Mouse (Mus musculus) hindbrain, embryonic 10.5 days (tissue): ENCODE results near the gene Ap4m1. TPM values are rescaled to one million over a fixed set of nuclear protein-coding genes. Genes with fewer than 3 reads are reported as not detected.
A peak's percentile ranks its signal among the peaks of the same experiment; 100 is the strongest.

Experiments
- DNase-seq: peaks from one replicate; pipeline ENCODE4 v3.0.0-alpha.2; 2017; ENCODE audit warnings: low spot score
- H3K27ac ChIP-seq: fragments of 300-500 bp; sonication (generic); 2 replicates; pipeline ENCODE4 v1.5.1; 2016; ENCODE audit warnings: mild to moderate bottlenecking, moderate library complexity
- H3K27me3 ChIP-seq: fragments of 300-500 bp; sonication (generic); 2 replicates; pipeline ENCODE4 v1.6.1; 2016; ENCODE audit warnings: mild to moderate bottlenecking; ENCODE audit not compliant: poor library complexity, insufficient read depth, severe bottlenecking
- H3K36me3 ChIP-seq: fragments of 300-500 bp; sonication (generic); 2 replicates; pipeline ENCODE4 v1.6.1; 2016; ENCODE audit warnings: mild to moderate bottlenecking, moderate library complexity
- H3K4me1 ChIP-seq: fragments of 300-500 bp; sonication (generic); replicated peaks from 2 replicates; pipeline ENCODE4 v1.6.1; 2016; ENCODE audit warnings: mild to moderate bottlenecking
- H3K4me3 ChIP-seq: fragments of 300-500 bp; sonication (generic); 2 replicates; pipeline ENCODE4 v1.5.1; 2016; ENCODE audit warnings: mild to moderate bottlenecking, moderate library complexity
- H3K9me3 ChIP-seq: fragments of 300-500 bp; sonication (generic); 2 replicates; pipeline ENCODE4 v1.6.1; 2016; ENCODE audit warnings: mild to moderate bottlenecking, moderate library complexity
- WGBS: fragments of 180-500 bp; shearing (Covaris S2); methylation state at CpG from one replicate; pipeline ENCODE4 v1.1.7; 2016; 5-methylcytosine and 5-hydroxymethylcytosine counted together
- polyA plus RNA-seq: library from polyadenylated mRNA; unstranded; fragments of >200 nt; fragmentation: Nextera tagmentation; extraction: Ambion mirVana; gene quantifications from 2 replicates; pipeline ENCODE4 v1.2.1, GENCODE M21; 2016

Ap4m1 gene
- polyA plus RNA-seq, 1 experiment from 2014 or later: 26.2 TPM

DNA sequence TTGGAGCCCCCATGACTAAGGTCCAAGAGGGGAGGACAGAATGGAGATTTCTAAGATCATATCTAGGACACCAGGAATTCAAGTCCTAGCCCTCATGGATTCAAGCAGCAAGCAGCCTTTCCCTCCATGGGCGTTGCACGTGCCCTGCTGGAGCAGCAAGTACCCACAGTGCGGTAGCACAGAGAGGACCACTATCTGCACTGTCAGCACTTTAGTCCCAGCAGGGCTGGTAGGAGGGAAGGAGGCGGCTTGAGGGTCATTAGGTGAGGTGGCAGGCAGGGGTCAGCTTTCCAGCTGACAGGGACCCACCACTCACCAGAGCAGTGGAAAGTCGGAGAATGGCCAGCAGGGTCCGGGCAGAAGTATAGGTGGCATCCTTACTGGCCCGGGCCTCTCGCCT, 6.2 kb upstream of the Ap4m1 start:
- 80% methylated on average over 8 of the region's 8 CpGs for WGBS
- no peak overlapping the region for H3K27ac ChIP-seq
- H3K4me1 ChIP-seq: peaks cover 37% of the 10 kb centered on the region
- H3K9me3 ChIP-seq: no peaks in the 10 kb centered on the region
- no peak for DNase-seq
- H3K4me3 ChIP-seq: no peak overlapping the region; the same call in 1 of the 2 replicates
- H3K36me3 ChIP-seq: peaks cover 83% of the 10 kb centered on the region
- H3K27me3 ChIP-seq: no peaks in the 10 kb centered on the region

DNA sequence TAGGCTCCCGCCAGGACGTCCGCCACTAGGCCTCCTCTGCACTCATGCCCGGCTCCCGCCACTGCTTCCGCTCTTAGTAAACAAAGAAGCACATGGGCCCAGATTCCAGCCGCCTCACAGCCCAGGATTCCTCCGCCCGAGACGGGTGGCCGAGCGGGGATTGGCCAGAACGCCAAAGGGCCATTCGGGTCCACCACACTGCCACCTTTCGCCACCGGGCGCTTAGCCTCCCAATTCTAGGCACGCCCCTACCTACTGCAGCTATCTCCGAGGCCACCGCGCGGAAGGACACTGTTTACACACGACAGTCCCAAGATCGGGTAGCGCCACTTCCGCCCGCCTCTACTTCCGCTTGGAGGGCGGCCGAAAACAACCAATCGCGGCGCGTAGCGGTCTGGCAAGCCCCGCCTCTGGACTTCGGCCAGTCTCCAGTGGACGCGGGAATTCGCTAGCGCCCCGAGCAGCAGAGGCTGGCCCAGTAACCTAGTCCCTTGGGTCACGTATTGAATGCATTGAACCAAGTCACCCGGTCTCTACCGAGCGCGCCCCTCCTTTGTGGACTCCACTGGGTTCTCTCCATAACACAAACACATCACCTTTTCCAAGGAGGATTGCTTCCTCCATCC, 753 bp upstream of the Ap4m1 start:
- Histone ChIP-seq H3K9me3 (no peaks in the 10 kb centered on the region), H3K27ac (peak overlapping the region; percentile 97), H3K27me3 (no peaks in the 10 kb centered on the region), H3K36me3 (peaks cover 70% of the 10 kb centered on the region), H3K4me3 (peak overlapping the region; percentile 86), H3K4me1 (peaks cover 34% of the 10 kb centered on the region)
- DNase-seq: peak; percentile 97
- under 1% methylated on average over 47 of the region's 47 CpGs for WGBS

DNA sequence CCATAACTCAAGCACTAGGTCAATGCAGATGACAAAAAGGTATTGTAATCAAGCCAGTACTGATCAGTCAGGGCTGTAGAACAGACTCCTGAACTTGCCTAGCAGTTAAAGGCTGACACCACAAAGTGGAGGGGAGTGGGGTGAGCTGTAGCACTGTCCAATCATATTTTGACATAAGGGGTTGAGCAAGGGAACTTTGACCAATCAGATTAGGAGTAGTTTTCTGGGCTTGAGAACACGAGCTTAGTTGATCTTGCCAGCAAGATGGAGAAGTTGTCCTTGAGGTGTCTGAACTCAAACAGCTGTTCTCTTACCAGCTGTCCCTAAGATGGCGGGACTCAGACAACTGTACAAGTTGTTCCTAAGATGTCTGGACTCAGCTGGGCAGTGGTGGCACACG, 1.4 kb downstream of the Ap4m1 start:
- WGBS: 89% methylated on average over 3 of the region's 3 CpGs
- H3K27ac ChIP-seq: no peak overlapping the region
- no peaks in the 10 kb centered on the region for H3K9me3 ChIP-seq
- DNase-seq: no peak
- no peaks in the 10 kb centered on the region for H3K27me3 ChIP-seq
- H3K4me3 ChIP-seq: peak overlapping the region; percentile 86
- H3K36me3 ChIP-seq: peaks cover 70% of the 10 kb centered on the region
- H3K4me1 ChIP-seq: peaks cover 34% of the 10 kb centered on the region

DNA sequence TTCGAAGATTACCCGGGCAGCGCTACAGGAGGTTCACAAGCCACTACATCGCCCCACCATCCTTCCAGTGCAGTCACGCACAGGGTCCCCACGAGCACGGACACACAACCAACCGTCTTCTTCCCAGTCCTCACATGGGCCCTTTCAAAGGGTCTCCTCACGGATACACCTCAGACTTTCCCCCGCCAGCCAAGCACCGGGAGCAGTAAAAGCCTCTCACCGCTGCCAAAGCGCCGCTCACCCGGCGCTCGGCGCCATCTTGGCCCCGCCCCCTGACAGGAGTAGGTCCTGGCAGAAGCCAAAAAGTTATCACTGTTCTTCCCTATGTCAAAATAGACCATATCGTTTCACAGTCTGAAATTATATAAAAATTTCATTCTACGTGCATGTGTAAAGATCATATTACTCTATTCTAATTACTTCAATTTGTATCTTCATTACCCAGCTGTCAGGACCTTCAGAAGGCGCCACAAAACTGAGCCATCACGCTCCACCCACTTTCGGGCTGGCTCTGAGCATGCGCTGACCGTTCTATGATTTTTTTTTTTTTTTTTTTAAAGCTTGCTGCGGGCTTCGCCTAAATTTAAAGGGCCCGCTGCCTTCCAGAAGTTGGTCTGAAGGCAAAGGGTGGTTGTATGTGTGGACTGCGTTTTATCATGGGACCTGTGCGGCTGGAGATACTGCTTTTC, 15.3 kb downstream of the Ap4m1 start, which contains the start of the genes Taf6 and Cnpy4:
Taf6 (minus strand) TSS at position 502 of the 689 bp plus-strand sequence.
Cnpy4 (plus strand) TSS at position 536 of the 689 bp plus-strand sequence.
- under 1% methylated on average over 31 of the region's 31 CpGs for WGBS
- peaks cover 58% of the 10 kb centered on the region for H3K36me3 ChIP-seq
- DNase-seq: peak; percentile 85
- no peaks in the 10 kb centered on the region for H3K9me3 ChIP-seq
- no peaks in the 10 kb centered on the region for H3K27me3 ChIP-seq
- peak within 1 kb of the TSS; percentile 93 for H3K27ac ChIP-seq
- H3K4me3 ChIP-seq: peak within 1 kb of the TSS; percentile 84
- H3K4me1 ChIP-seq: peaks cover 15% of the 10 kb centered on the region

DNA sequence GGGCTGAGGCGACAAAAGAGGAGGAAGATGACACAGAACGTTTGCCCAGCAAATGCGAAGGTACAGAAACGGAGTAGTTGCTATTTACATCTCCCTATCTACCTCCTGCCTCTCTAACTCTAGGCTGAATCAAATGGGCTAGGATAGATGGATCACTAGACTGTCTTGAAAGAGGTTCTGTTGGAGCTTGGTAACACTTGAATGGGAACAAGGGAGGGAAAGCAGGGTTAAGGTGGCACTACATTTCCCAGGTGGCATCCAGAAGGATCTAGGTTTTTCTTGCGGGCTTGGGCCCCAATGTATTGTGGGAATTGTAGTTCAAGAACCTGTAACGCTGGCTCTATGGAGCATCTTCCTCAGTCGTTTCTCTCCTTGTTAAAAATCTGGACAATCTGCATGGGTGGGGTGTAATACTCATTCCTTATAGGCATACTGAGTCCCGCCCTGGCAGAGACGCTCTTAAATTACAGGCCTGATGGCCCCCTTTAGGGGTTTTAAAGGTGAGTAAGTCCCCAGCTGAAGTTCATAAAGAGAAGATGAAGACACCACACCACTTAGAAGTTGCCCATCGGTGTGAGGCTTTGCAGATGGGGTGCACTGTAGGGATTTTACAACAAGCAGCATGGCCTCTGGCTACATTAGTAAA, 16.0 kb downstream of the Ap4m1 start:
- no peaks in the 10 kb centered on the region for H3K27me3 ChIP-seq
- WGBS: under 1% methylated on average over 10 of the region's 10 CpGs
- H3K4me3 ChIP-seq: peak overlapping the region; percentile 84
- peaks cover 15% of the 10 kb centered on the region for H3K4me1 ChIP-seq
- peaks cover 58% of the 10 kb centered on the region for H3K36me3 ChIP-seq
- DNase-seq: peak; percentile 65
- H3K27ac ChIP-seq: peak overlapping the region; percentile 93
- no peaks in the 10 kb centered on the region for H3K9me3 ChIP-seq

DNA sequence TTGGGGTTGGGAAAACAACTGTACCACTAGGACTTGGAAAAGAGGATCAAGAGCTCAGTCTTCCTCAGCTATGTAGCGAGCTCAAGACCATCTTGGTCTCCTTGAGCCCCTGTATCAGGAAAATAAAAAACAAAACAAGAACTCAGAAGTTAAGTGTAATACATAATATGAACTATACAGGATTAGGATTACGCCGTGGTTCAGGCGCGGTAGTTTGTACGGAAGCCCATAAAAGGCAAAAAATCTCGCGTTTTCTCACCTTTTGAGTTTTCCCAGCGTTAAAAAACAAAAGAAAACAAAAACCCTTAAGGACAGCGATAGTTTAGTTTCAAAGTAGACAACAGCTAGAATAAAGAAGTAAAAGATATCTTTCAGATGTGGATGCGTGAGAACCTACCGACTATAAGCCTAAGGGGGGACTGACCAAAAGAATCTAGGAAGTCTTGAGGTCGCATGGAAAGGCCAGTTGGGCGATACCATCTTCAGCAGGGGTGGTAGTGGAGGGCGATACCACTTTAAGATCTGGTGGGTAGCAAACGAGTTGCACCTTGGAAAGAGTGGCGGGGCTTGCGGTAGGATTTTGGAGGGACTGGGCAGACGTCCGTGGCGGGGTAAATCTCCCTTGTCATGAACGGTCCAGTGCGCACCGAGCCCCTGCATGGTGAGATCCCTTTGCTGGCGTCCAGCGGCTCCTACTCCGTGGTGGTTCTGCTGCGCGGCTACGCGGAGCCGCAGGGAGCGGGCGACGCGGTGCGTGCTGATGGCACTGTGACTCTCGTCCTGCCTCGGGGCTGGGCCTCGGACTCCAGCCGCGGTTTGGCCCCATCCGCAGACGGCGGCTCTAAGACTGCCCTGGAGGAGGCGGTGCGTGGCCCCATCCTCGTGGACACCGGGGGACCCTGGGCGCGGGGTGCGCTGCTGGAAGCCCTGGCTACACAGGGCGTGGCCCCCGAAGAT, 22.2 kb downstream of the Ap4m1 start, which contains the start of gene Mblac1:
Mblac1 (plus strand) TSS at position 544 of the 957 bp plus-strand sequence.
- H3K27me3 ChIP-seq: no peaks in the 10 kb centered on the region
- peaks cover 17% of the 10 kb centered on the region; the same call in 1 of the 2 replicates for H3K4me1 ChIP-seq
- H3K9me3 ChIP-seq: no peaks in the 10 kb centered on the region
- H3K27ac ChIP-seq: peak within 1 kb of the TSS; percentile 97
- 9% methylated on average over 54 of the region's 54 CpGs for WGBS
- H3K36me3 ChIP-seq: peaks cover 46% of the 10 kb centered on the region
- DNase-seq: peak; percentile 86
- H3K4me3 ChIP-seq: peak within 1 kb of the TSS; percentile 88

DNA sequence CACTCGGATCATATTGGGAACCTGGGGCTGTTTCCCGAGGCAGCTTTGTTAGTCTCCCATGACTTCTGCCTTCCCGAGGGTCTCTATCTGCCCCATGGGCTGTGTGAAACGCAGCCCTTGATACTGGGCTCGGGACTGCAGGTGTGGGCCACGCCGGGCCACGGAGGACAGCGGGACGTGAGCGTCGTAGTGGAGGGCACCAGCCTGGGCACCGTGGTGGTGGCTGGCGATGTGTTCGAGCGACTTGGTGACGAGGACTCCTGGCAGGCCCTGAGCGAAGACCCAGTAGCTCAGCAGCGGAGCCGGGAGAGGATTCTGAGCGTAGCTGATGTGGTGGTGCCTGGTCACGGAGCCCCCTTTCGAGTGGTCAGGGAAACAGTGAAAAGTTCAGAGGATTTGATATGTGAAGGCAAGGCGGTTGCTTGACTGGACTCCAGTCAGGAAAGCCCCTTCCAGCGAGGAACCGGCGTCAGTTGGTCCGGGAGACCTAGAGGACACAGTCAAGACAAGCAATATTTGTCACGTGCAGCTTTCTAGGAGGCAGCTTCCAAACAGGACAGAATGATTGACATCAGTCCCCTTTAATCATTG, 23.0 kb downstream of the Ap4m1 start:
- WGBS: 2% methylated on average over 29 of the region's 29 CpGs
- Histone ChIP-seq H3K4me1 (peaks cover 17% of the 10 kb centered on the region; the same call in 1 of the 2 replicates), H3K36me3 (peaks cover 38% of the 10 kb centered on the region), H3K4me3 (peak overlapping the region; percentile 88), H3K27ac (peak overlapping the region; percentile 97), H3K27me3 (no peaks in the 10 kb centered on the region), H3K9me3 (no peaks in the 10 kb centered on the region)
- DNase-seq: peak; percentile 64

DNA sequence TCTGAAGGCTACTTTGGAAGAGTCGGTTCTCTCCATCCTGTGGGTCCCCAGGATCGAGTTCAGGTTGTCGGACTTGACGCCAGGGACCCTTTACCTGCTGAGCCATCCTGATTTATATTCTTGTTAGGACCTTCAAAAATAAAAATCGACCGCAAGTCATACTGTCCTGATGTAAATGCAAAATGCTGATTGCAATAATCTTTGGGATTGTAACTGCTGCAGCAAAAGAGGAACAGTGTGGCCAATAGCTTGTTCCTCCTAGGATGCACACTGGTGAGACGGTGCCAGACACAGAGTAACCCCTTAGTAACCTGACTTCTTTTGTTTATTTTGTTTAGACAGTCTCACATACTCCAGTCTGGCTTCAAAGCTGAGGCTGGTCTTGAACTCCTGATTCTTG, 23.7 kb downstream of the Ap4m1 start:
- Histone ChIP-seq H3K27me3 (no peaks in the 10 kb centered on the region), H3K9me3 (no peaks in the 10 kb centered on the region), H3K36me3 (peaks cover 32% of the 10 kb centered on the region), H3K27ac (no peak overlapping the region; the same call in 1 of the 2 replicates), H3K4me1 (peaks cover 17% of the 10 kb centered on the region; the same call in 1 of the 2 replicates), H3K4me3 (peak overlapping the region; percentile 88)
- 81% methylated on average over 7 of the region's 7 CpGs for WGBS
- no peak for DNase-seq

DNA sequence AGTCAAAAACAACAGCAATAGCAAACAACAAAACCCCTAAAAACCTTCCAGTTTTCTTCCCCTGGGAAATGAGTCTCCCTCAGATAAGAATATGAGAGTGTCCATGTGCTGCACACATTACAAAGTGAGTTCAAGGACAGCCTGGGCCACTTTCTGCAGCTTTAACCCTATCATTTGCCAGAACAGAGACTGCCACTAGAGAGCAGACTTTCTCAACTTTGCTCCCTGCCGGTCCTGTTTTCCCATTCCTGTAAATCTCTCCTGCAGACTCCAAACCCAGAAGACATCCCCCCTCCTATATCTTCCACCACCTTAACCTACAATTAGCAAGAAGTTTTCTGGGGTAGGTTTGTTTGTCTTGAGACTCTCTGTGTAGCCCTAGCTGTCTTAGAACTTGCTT, 27.8 kb downstream of the Ap4m1 start:
- Histone ChIP-seq H3K4me3 (no peak overlapping the region), H3K27me3 (no peaks in the 10 kb centered on the region), H3K4me1 (peaks cover 10% of the 10 kb centered on the region; the same call in 1 of the 2 replicates), H3K9me3 (peaks cover 6% of the 10 kb centered on the region), H3K36me3 (no peaks in the 10 kb centered on the region), H3K27ac (no peak overlapping the region)
- DNase-seq: no peak
- 13% methylated on average over 1 of the region's 1 CpGs for WGBS

DNA sequence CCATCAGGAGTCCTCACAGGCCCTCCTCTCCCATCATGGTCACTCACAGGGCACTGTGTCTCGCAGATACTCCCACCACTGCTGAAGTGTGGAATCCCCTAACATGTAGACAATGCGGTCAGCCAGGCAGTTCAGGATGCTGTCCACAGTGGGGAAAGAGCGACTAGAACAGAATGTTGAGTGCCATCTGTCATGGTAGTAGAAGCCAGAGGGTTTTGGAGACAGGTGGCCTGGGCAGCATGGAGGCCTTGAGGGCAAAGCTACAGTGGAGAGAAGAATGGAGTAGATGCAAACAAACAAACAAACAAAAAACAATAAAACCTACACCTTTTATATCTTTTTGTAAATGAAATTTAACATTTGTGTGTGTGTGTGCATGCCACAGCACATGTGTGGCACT, 30.3 kb downstream of the Ap4m1 start:
- Histone ChIP-seq H3K9me3 (peaks cover 13% of the 10 kb centered on the region), H3K36me3 (no peaks in the 10 kb centered on the region), H3K4me1 (no peaks in the 10 kb centered on the region), H3K27me3 (no peaks in the 10 kb centered on the region), H3K4me3 (no peak overlapping the region), H3K27ac (no peak overlapping the region)
- 88% methylated on average over 3 of the region's 3 CpGs for WGBS
- DNase-seq: no peak

DNA sequence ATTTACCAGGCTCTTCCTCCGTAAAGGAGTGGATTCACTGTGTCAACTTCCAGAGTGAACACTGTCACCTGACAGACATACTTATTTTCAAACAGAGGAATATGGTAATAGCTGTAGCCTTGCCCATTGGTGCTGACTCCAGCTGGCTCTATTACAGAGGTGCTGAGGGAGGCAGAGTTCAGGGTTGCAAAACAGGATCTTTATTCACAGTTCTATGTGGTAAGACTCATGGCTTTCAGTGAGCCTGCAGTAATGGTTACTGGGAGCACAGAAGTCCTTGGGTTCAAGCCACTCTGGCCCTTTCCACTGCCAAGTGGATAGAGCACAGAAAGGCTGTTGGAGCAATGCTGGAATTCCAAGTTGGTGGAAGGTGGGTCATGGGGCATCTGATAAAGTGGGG, 35.5 kb downstream of the Ap4m1 start:
- Histone ChIP-seq H3K4me1 (no peaks in the 10 kb centered on the region), H3K4me3 (no peak overlapping the region), H3K9me3 (peaks cover 16% of the 10 kb centered on the region), H3K27ac (no peak overlapping the region), H3K27me3 (no peaks in the 10 kb centered on the region), H3K36me3 (no peaks in the 10 kb centered on the region)
- no peak for DNase-seq
- WGBS: 88% methylated on average over 1 of the region's 1 CpGs

DNA sequence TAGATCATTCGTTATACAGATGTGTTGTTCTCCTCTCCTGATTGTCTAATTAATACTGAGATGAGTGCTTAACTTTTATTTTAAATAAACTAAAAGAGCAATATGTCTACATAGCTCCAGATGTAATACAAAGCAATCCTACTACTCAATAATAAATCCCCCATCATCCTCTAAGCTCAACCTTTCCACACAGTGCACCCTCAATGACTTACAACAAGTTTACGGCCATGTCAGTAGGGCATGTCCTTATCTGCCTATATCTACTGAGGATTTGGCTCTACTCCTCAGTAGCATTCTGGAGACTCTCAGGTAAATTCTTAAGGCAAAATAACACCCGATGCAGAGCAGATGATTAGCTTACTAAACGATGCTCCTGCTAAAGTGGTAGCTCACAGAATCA, 36.1 kb downstream of the Ap4m1 start:
- Histone ChIP-seq H3K27ac (no peak overlapping the region), H3K4me1 (no peaks in the 10 kb centered on the region), H3K36me3 (no peaks in the 10 kb centered on the region), H3K27me3 (no peaks in the 10 kb centered on the region), H3K9me3 (peaks cover 19% of the 10 kb centered on the region), H3K4me3 (no peak overlapping the region)
- no peak for DNase-seq
- 89% methylated on average over 4 of the region's 4 CpGs for WGBS
